Mouse (Mus musculus) heart, embryonic 15.5 days (tissue): Measurements from ENCODE around the gene Cyb5d2. TPM values are rescaled to one million over a fixed set of nuclear protein-coding genes. Genes with fewer than 3 reads are reported as not detected.

Source experiments
- ATAC-seq: fragments of 200-750 bp; cut with Nextera tagmentation; replicated peaks from 2 replicates; pipeline ENCODE4 v1.8.0; 2017; ENCODE audit warnings: low read depth, moderate TSS enrichment; ENCODE audit not compliant: insufficient number of reproducible peaks, insufficient read depth, low FRiP score
- H3K27ac ChIP-seq: fragments of 300-500 bp; sonication (generic); 2 replicates; pipeline ENCODE4 v1.5.1; 2015; ENCODE audit warnings: mild to moderate bottlenecking, inconsistent platforms
- H3K27me3 ChIP-seq: fragments of 300-500 bp; sonication (generic); 2 replicates; pipeline ENCODE4 v1.6.1; 2015; ENCODE audit warnings: inconsistent platforms
- H3K36me3 ChIP-seq: fragments of 300-500 bp; sonication (generic); 2 replicates; pipeline ENCODE4 v1.6.1; 2015; ENCODE audit warnings: mild to moderate bottlenecking, inconsistent platforms
- H3K4me1 ChIP-seq: fragments of 300-500 bp; sonication (generic); replicated peaks from 2 replicates; pipeline ENCODE4 v1.6.1; 2015; ENCODE audit warnings: inconsistent platforms
- H3K4me2 ChIP-seq: fragments of 300-500 bp; sonication (generic); 2 replicates; pipeline ENCODE4 v1.6.1; 2015; ENCODE audit warnings: inconsistent platforms, mild to moderate bottlenecking, moderate library complexity
- H3K4me3 ChIP-seq: fragments of 300-500 bp; sonication (generic); 2 replicates; pipeline ENCODE4 v1.5.1; 2015; ENCODE audit warnings: mild to moderate bottlenecking, inconsistent platforms
- H3K9ac ChIP-seq: fragments of 300-500 bp; sonication (generic); 2 replicates; pipeline ENCODE4 v1.6.1; 2015; ENCODE audit warnings: mild to moderate bottlenecking, inconsistent platforms
- H3K9me3 ChIP-seq: fragments of 300-500 bp; sonication (generic); replicated peaks from 2 replicates; pipeline ENCODE4 v1.6.1; 2016; ENCODE audit warnings: inconsistent platforms
- WGBS: fragments of 180-500 bp; shearing (Covaris S2); methylation state at CpG from one replicate; pipeline ENCODE4 v1.1.7; 2015; ENCODE audit warnings: mixed read lengths; 5-methylcytosine and 5-hydroxymethylcytosine counted together
- polyA plus RNA-seq: library from polyadenylated mRNA; unstranded; fragments of >200 nt; fragmentation: Nextera tagmentation; extraction: Ambion mirVana; gene quantifications from 2 replicates; pipeline ENCODE4 v1.2.1, GENCODE M21; 2015

Gene Cyb5d2
- 7.5 and 7.7 TPM in 2 replicates for polyA plus RNA-seq

GRCm38 (mm10) chr11:72795455-72796295 lies at the start of gene Cyb5d2, which contains the start of gene Zzef1:
Gene Cyb5d2 (minus strand): TSS chr11:72796142.
Gene Zzef1 (plus strand): TSS chr11:72796226.
- Histone ChIP-seq H3K9ac (peak within 1 kb of the TSS; percentile 80), H3K9me3 (no peaks in the 10 kb centered on the region), H3K27me3 (no peaks in the 10 kb centered on the region), H3K4me1 (peaks cover 11% of the 10 kb centered on the region), H3K4me2 (peak within 1 kb of the TSS; percentile 87), H3K36me3 (no peaks in the 10 kb centered on the region), H3K4me3 (peak within 1 kb of the TSS; percentile 96), H3K27ac (peak within 1 kb of the TSS; percentile 85)
- under 1% methylated on average over 69 of the region's 69 CpGs for WGBS
- peak; percentile 95 for ATAC-seq

- Histone ChIP-seq H3K36me3 (peaks cover 30% of the 10 kb centered on the region), H3K4me1 (no peaks in the 10 kb centered on the region)
- no peak for ATAC-seq
Observed at GRCm38 (mm10) chr11:72845526-72845925, 49.6 kb upstream of the Cyb5d2 start.

GRCm38 (mm10) chr11:72843576-72843975 lies 47.6 kb upstream of the Cyb5d2 start:
- Histone ChIP-seq H3K27ac (no peak overlapping the region), H3K4me1 (no peaks in the 10 kb centered on the region), H3K4me2 (no peak overlapping the region), H3K27me3 (no peaks in the 10 kb centered on the region), H3K9ac (no peak overlapping the region), H3K36me3 (peaks cover 25% of the 10 kb centered on the region), H3K4me3 (no peak overlapping the region), H3K9me3 (no peaks in the 10 kb centered on the region)
- no peak for ATAC-seq

More at GRCm38 (mm10) chr11:72845526-72845925, 49.6 kb upstream of the Cyb5d2 start:
- WGBS, result 78% methylated on average over 2 of the region's 2 CpGs
- H3K4me3 ChIP-seq, result no peak overlapping the region
- no peaks in the 10 kb centered on the region for H3K27me3 ChIP-seq
- H3K9ac ChIP-seq, result no peak overlapping the region
- no peak overlapping the region for H3K27ac ChIP-seq
- H3K4me2 ChIP-seq, result no peak overlapping the region
- no peaks in the 10 kb centered on the region for H3K9me3 ChIP-seq

- Histone ChIP-seq H3K4me3 (no peak overlapping the region), H3K9ac (no peak overlapping the region), H3K36me3 (peaks cover 19% of the 10 kb centered on the region), H3K9me3 (no peaks in the 10 kb centered on the region), H3K4me2 (no peak overlapping the region), H3K27ac (no peak overlapping the region), H3K4me1 (no peaks in the 10 kb centered on the region), H3K27me3 (no peaks in the 10 kb centered on the region)
- ATAC-seq, result no peak
- 83% methylated on average over 3 of the region's 3 CpGs for WGBS
Observed at GRCm38 (mm10) chr11:72842731-72843130, 46.8 kb upstream of the Cyb5d2 start.

GRCm38 (mm10) chr11:72829869-72830268 lies 33.9 kb upstream of the Cyb5d2 start:
- no peak overlapping the region for H3K27ac ChIP-seq
- no peak overlapping the region for H3K4me3 ChIP-seq
- no peaks in the 10 kb centered on the region for H3K4me1 ChIP-seq
- H3K9ac ChIP-seq, result no peak overlapping the region
- no peaks in the 10 kb centered on the region for H3K27me3 ChIP-seq
- H3K9me3 ChIP-seq, result no peaks in the 10 kb centered on the region
- peaks cover 55% of the 10 kb centered on the region for H3K36me3 ChIP-seq
- 86% methylated on average over 3 of the region's 3 CpGs for WGBS
- no peak for ATAC-seq
- H3K4me2 ChIP-seq, result no peak overlapping the region

GRCm38 (mm10) chr11:72821041-72821440 lies 25.1 kb upstream of the Cyb5d2 start:
- no peak for ATAC-seq
- H3K4me2 ChIP-seq, result no peak overlapping the region
- H3K4me3 ChIP-seq, result no peak overlapping the region
- no peak overlapping the region for H3K9ac ChIP-seq
- WGBS, result 83% methylated on average over 7 of the region's 7 CpGs
- H3K36me3 ChIP-seq, result peaks cover 41% of the 10 kb centered on the region
- H3K27me3 ChIP-seq, result no peaks in the 10 kb centered on the region
- H3K9me3 ChIP-seq, result no peaks in the 10 kb centered on the region
- no peak overlapping the region for H3K27ac ChIP-seq
- no peaks in the 10 kb centered on the region for H3K4me1 ChIP-seq

- Histone ChIP-seq H3K4me3 (no peak overlapping the region), H3K9ac (no peak overlapping the region), H3K4me1 (no peaks in the 10 kb centered on the region), H3K27me3 (no peaks in the 10 kb centered on the region), H3K27ac (no peak overlapping the region), H3K4me2 (no peak overlapping the region), H3K36me3 (peaks cover 27% of the 10 kb centered on the region), H3K9me3 (no peaks in the 10 kb centered on the region)
- WGBS, result 88% methylated on average over 7 of the region's 7 CpGs
- no peak for ATAC-seq
Observed at GRCm38 (mm10) chr11:72818067-72818466, 22.1 kb upstream of the Cyb5d2 start.

- H3K4me2 ChIP-seq, result no peak overlapping the region
- H3K4me1 ChIP-seq, result no peaks in the 10 kb centered on the region
- no peak overlapping the region for H3K9ac ChIP-seq
- H3K27me3 ChIP-seq, result no peaks in the 10 kb centered on the region
- H3K36me3 ChIP-seq, result peaks cover 22% of the 10 kb centered on the region
- no peak overlapping the region for H3K27ac ChIP-seq
- WGBS, result 86% methylated on average over 1 of the region's 1 CpGs
- no peak for ATAC-seq
- no peak overlapping the region for H3K4me3 ChIP-seq
- H3K9me3 ChIP-seq, result no peaks in the 10 kb centered on the region
Observed at GRCm38 (mm10) chr11:72816859-72817258, 20.9 kb upstream of the Cyb5d2 start.

GRCm38 (mm10) chr11:72814188-72814587 lies 18.2 kb upstream of the Cyb5d2 start:
- no peak for ATAC-seq
- WGBS, result 69% methylated on average over 2 of the region's 2 CpGs

GRCm38 (mm10) chr11:72813687-72814086 lies 17.7 kb upstream of the Cyb5d2 start:
- Histone ChIP-seq H3K4me2 (no peak overlapping the region), H3K4me1 (no peaks in the 10 kb centered on the region), H3K27ac (no peak overlapping the region), H3K27me3 (no peaks in the 10 kb centered on the region), H3K9me3 (no peaks in the 10 kb centered on the region), H3K9ac (no peak overlapping the region), H3K4me3 (no peak overlapping the region), H3K36me3 (no peaks in the 10 kb centered on the region)
- 94% methylated on average over 5 of the region's 5 CpGs for WGBS
- ATAC-seq, result no peak

More at GRCm38 (mm10) chr11:72814188-72814587, 18.2 kb upstream of the Cyb5d2 start:
- H3K36me3 ChIP-seq, result peaks cover under 1% of the 10 kb centered on the region
- H3K27ac ChIP-seq, result no peak overlapping the region
- H3K4me2 ChIP-seq, result no peak overlapping the region
- no peak overlapping the region for H3K9ac ChIP-seq
- no peak overlapping the region for H3K4me3 ChIP-seq
- H3K9me3 ChIP-seq, result no peaks in the 10 kb centered on the region
- no peaks in the 10 kb centered on the region for H3K27me3 ChIP-seq
- H3K4me1 ChIP-seq, result no peaks in the 10 kb centered on the region

GRCm38 (mm10) chr11:72807992-72808391 lies 12.1 kb upstream of the Cyb5d2 start:
- Histone ChIP-seq H3K9me3 (no peaks in the 10 kb centered on the region), H3K4me3 (no peak overlapping the region), H3K27ac (no peak overlapping the region), H3K36me3 (no peaks in the 10 kb centered on the region), H3K4me2 (no peak overlapping the region), H3K9ac (no peak overlapping the region), H3K4me1 (peaks cover 33% of the 10 kb centered on the region), H3K27me3 (no peaks in the 10 kb centered on the region)
- WGBS, result 68% methylated on average over 4 of the region's 4 CpGs
- no peak for ATAC-seq

- 68% methylated on average over 2 of the region's 2 CpGs for WGBS
- Histone ChIP-seq H3K27ac (no peak overlapping the region), H3K9ac (no peak overlapping the region), H3K27me3 (no peaks in the 10 kb centered on the region), H3K36me3 (no peaks in the 10 kb centered on the region), H3K4me2 (no peak overlapping the region), H3K4me1 (peaks cover 38% of the 10 kb centered on the region), H3K4me3 (no peak overlapping the region), H3K9me3 (no peaks in the 10 kb centered on the region)
- ATAC-seq, result no peak
Observed at GRCm38 (mm10) chr11:72806556-72806955, 10.6 kb upstream of the Cyb5d2 start.
